Mouse (Mus musculus): Measurements from ENCODE around the gene Chad. TPM values are rescaled to one million over a fixed set of nuclear protein-coding genes. Genes with fewer than 3 reads are reported as not detected.

Gene Chad
- polyA plus RNA-seq, 1 experiment from 2014 or later = 0.52 TPM

- H3K4me1 ChIP-seq (ENCODE audit: control insufficient read depth, insufficient read depth, low read length) = no peaks in the 10 kb centered on the region
- ATAC-seq (replicated peaks; ENCODE audit: insufficient number of reproducible peaks, low FRiP score, low TSS enrichment, low read depth) (no peak), DNase-seq (ENCODE audit: low spot score) (no peak)
- H3K9ac ChIP-seq (replicated peaks; ENCODE audit: low read length) = no peak overlapping the region
- no peak overlapping the region for H3K4me3 ChIP-seq (ENCODE audit: low read depth, low read length)
- H3K27ac ChIP-seq (replicated peaks; ENCODE audit: low read depth, low read length) = no peak overlapping the region
- H3K4me2 ChIP-seq (ENCODE audit: low read depth, low read length) = no peak overlapping the region
- no peaks in the 10 kb centered on the region for H3K9me3 ChIP-seq (replicated peaks; ENCODE audit: control insufficient read depth, low read length)
- WGBS = 67% methylated on average over 7 of the region's 7 CpGs
- no peaks in the 10 kb centered on the region for H3K36me3 ChIP-seq (replicated peaks; ENCODE audit: control insufficient read depth, insufficient read depth, low read depth, low read length)
- no peaks in the 10 kb centered on the region for H3K27me3 ChIP-seq (ENCODE audit: control insufficient read depth, insufficient read depth, low read length)
Observed at GRCm38 (mm10) chr11:94596311-94596852, 31.5 kb downstream of the Chad start.

DNA sequence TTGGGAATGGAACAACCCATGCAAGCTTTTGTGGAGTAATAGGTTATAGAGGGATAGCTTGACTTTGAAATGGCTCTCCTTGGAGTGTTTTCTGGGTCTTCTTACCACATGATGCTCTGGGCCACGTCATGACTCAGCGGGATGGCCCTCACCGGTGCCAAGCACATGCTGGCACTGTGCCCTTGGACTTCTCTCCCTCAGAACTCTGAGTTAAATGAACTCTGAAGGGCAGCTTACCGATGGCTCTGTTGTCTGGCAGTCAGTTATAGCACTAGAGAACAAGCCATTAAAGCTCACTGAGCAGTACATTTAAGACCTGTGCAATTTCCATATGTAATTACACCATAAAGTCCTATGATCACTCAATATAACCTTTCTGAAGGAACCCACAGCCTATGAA is 32.5 kb downstream of the Chad start:
- ATAC-seq (replicated peaks; ENCODE audit: insufficient number of reproducible peaks, low FRiP score, low TSS enrichment, low read depth) = no peak
- no peak overlapping the region for H3K9ac ChIP-seq (replicated peaks; ENCODE audit: low read length)
- WGBS = 92% methylated on average over 4 of the region's 4 CpGs

DNA sequence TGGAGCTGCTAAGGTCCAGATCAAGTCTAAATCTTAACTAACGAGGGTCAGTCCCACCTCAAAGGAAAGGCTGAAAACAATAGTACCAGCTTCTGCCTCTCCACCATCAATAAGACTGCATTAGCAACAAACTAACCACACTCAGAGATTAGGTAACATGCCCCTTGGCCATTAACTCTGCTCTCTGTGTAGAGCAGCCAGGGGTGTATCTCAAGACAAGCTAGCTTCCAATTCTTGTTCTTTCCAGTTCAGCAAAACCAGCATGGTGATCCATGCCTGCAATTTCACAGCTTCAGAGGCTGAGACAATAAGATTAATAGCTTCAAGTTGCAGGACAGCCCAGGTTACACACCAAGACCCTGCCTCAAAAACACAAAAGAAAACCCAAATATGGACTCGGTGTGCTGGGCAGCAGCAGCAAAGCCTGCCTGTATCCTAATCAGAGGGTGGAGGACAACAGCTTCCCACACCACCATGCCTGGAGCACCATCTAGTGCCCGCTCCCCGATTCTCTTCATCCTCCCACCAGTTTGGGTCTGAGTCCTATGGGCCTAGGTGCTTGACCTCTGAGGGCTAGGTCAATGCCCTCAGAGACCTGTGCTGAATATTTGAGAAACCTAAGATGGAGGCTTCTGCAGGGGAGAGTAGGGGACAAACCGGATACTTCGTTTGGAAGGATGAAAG is 33.7 kb downstream of the Chad start:
- DNase-seq (ENCODE audit: low spot score) = no peak
- no peak overlapping the region for H3K4me3 ChIP-seq (ENCODE audit: low read depth, low read length)
- no peaks in the 10 kb centered on the region for H3K36me3 ChIP-seq (replicated peaks; ENCODE audit: control insufficient read depth, insufficient read depth, low read depth, low read length)
- ATAC-seq (replicated peaks; ENCODE audit: insufficient number of reproducible peaks, low FRiP score, low TSS enrichment, low read depth) = no peak
- H3K27ac ChIP-seq (replicated peaks; ENCODE audit: low read depth, low read length) = no peak overlapping the region
- no peak overlapping the region for H3K9ac ChIP-seq (replicated peaks; ENCODE audit: low read length)
- no peaks in the 10 kb centered on the region for H3K27me3 ChIP-seq (ENCODE audit: control insufficient read depth, insufficient read depth, low read length)
- no peaks in the 10 kb centered on the region; the same call in 1 of the 2 replicates for H3K4me1 ChIP-seq (ENCODE audit: control insufficient read depth, insufficient read depth, low read length)
- H3K9me3 ChIP-seq (replicated peaks; ENCODE audit: control insufficient read depth, low read length) = no peaks in the 10 kb centered on the region
- H3K4me2 ChIP-seq (ENCODE audit: low read depth, low read length) = no peak overlapping the region
- WGBS = 60% methylated on average over 6 of the region's 6 CpGs

More for the DNA sequence above, 32.5 kb downstream of the Chad start:
- Histone ChIP-seq H3K9me3 (replicated peaks; ENCODE audit: control insufficient read depth, low read length) (no peaks in the 10 kb centered on the region), H3K36me3 (replicated peaks; ENCODE audit: control insufficient read depth, insufficient read depth, low read depth, low read length) (no peaks in the 10 kb centered on the region), H3K27me3 (ENCODE audit: control insufficient read depth, insufficient read depth, low read length) (no peaks in the 10 kb centered on the region), H3K4me3 (ENCODE audit: low read depth, low read length) (no peak overlapping the region), H3K27ac (replicated peaks; ENCODE audit: low read depth, low read length) (no peak overlapping the region), H3K4me2 (ENCODE audit: low read depth, low read length) (no peak overlapping the region), H3K4me1 (ENCODE audit: control insufficient read depth, insufficient read depth, low read length) (no peaks in the 10 kb centered on the region; the same call in 1 of the 2 replicates)
- no peak for DNase-seq (ENCODE audit: low spot score)

GRCm38 (mm10) chr11:94600447-94600846 is 35.6 kb downstream of the Chad start:
- no peak for ATAC-seq (replicated peaks; ENCODE audit: insufficient number of reproducible peaks, low FRiP score, low TSS enrichment, low read depth)
- no peaks in the 10 kb centered on the region for H3K9me3 ChIP-seq (replicated peaks; ENCODE audit: control insufficient read depth, low read length)
- 0 out of 2 replicates have a peak overlapping the region, but pooled peaks have one; percentile 5 for H3K4me3 ChIP-seq (ENCODE audit: low read depth, low read length)
- H3K4me1 ChIP-seq (ENCODE audit: control insufficient read depth, insufficient read depth, low read length) = no peaks in the 10 kb centered on the region; the same call in 1 of the 2 replicates
- no peak overlapping the region for H3K4me2 ChIP-seq (ENCODE audit: low read depth, low read length)
- H3K27me3 ChIP-seq (ENCODE audit: control insufficient read depth, insufficient read depth, low read length) = no peaks in the 10 kb centered on the region
- no peak for DNase-seq (ENCODE audit: low spot score)
- H3K9ac ChIP-seq (replicated peaks; ENCODE audit: low read length) = no peak overlapping the region
- H3K27ac ChIP-seq (replicated peaks; ENCODE audit: low read depth, low read length) = no peak overlapping the region
- WGBS = 93% methylated on average over 7 of the region's 7 CpGs
- H3K36me3 ChIP-seq (replicated peaks; ENCODE audit: control insufficient read depth, insufficient read depth, low read depth, low read length) = no peaks in the 10 kb centered on the region

- 1% methylated on average over 51 of the region's 52 CpGs for WGBS
- peak; percentile 87 for ATAC-seq (replicated peaks; ENCODE audit: insufficient number of reproducible peaks, low FRiP score, low TSS enrichment, low read depth)
- Histone ChIP-seq H3K4me3 (ENCODE audit: low read depth, low read length) (peak within 1 kb of the TSS; percentile 55), H3K9me3 (replicated peaks; ENCODE audit: control insufficient read depth, low read length) (no peaks in the 10 kb centered on the region), H3K4me2 (ENCODE audit: low read depth, low read length) (peak within 1 kb of the TSS; percentile 67), H3K4me1 (ENCODE audit: control insufficient read depth, insufficient read depth, low read length) (no peaks in the 10 kb centered on the region; the same call in 1 of the 2 replicates), H3K36me3 (replicated peaks; ENCODE audit: control insufficient read depth, insufficient read depth, low read depth, low read length) (no peaks in the 10 kb centered on the region), H3K27ac (replicated peaks; ENCODE audit: low read depth, low read length) (peak within 1 kb of the TSS; percentile 28; the same call in 1 of the 2 replicates), H3K9ac (replicated peaks; ENCODE audit: low read length) (peak within 1 kb of the TSS; percentile 71), H3K27me3 (ENCODE audit: control insufficient read depth, insufficient read depth, low read length) (no peaks in the 10 kb centered on the region)
- DNase-seq (ENCODE audit: low spot score) = peak; percentile 89
Observed at GRCm38 (mm10) chr11:94601321-94602281, 36.8 kb downstream of the Chad start, which contains the start of gene Acsf2. Gene Acsf2 (minus strand): TSS chr11:94601871.

DNA sequence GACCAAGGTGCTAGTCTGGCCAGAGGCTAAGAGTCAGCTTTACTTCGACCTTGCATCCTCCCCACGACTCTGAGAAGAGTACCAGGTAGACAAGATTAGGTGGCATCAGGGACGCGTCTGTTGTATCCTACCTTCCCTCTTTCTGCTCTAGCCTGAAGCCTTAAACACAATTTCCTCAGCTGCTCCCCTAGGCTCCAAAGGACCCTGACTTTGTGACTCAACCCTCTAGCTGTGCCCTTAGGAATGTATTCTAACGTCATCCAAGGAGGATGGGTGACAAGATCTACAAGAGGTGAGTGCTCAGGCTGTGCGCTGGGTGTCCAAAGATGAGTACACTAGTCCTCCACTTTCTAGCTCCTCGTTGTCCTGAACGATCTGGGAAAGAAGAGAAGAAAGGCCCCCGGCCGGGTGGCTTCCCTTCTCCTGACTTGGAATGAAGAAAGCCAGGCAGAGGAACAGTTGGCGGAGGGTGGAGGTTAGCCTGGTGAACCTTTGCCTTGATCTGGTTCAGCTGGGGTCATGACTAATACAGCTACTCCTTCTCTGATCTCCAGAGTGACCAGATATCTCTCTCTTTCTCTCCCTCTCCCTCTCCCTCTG is 37.6 kb downstream of the Chad start:
- Histone ChIP-seq H3K9ac (replicated peaks; ENCODE audit: low read length) (peak overlapping the region; percentile 71), H3K27ac (replicated peaks; ENCODE audit: low read depth, low read length) (no peak overlapping the region), H3K9me3 (replicated peaks; ENCODE audit: control insufficient read depth, low read length) (no peaks in the 10 kb centered on the region), H3K4me2 (ENCODE audit: low read depth, low read length) (peak overlapping the region; percentile 67), H3K4me3 (ENCODE audit: low read depth, low read length) (peak overlapping the region; percentile 55; the same call in 1 of the 2 replicates), H3K4me1 (ENCODE audit: control insufficient read depth, insufficient read depth, low read length) (no peaks in the 10 kb centered on the region; the same call in 1 of the 2 replicates), H3K36me3 (replicated peaks; ENCODE audit: control insufficient read depth, insufficient read depth, low read depth, low read length) (no peaks in the 10 kb centered on the region), H3K27me3 (ENCODE audit: control insufficient read depth, insufficient read depth, low read length) (no peaks in the 10 kb centered on the region)
- DNase-seq (ENCODE audit: low spot score) = no peak
- no peak for ATAC-seq (replicated peaks; ENCODE audit: insufficient number of reproducible peaks, low FRiP score, low TSS enrichment, low read depth)
- 67% methylated on average over 11 of the region's 11 CpGs for WGBS

GRCm38 (mm10) chr11:94610744-94611740 is 46.2 kb downstream of the Chad start:
- Histone ChIP-seq H3K4me3 (ENCODE audit: low read depth, low read length) (no peak overlapping the region), H3K9ac (replicated peaks; ENCODE audit: low read length) (no peak overlapping the region), H3K27ac (replicated peaks; ENCODE audit: low read depth, low read length) (no peak overlapping the region), H3K4me1 (ENCODE audit: control insufficient read depth, insufficient read depth, low read length) (no peaks in the 10 kb centered on the region), H3K27me3 (ENCODE audit: control insufficient read depth, insufficient read depth, low read length) (no peaks in the 10 kb centered on the region), H3K4me2 (ENCODE audit: low read depth, low read length) (no peak overlapping the region), H3K9me3 (replicated peaks; ENCODE audit: control insufficient read depth, low read length) (no peaks in the 10 kb centered on the region), H3K36me3 (replicated peaks; ENCODE audit: control insufficient read depth, insufficient read depth, low read depth, low read length) (no peaks in the 10 kb centered on the region)
- WGBS = 74% methylated on average over 4 of the region's 4 CpGs
- no peak for ATAC-seq (replicated peaks; ENCODE audit: insufficient number of reproducible peaks, low FRiP score, low TSS enrichment, low read depth)
- DNase-seq (ENCODE audit: low spot score) = no peak

All from embryonic facial prominence, embryonic 11.5 days (tissue).